Mouse (Mus musculus) cerebellum, postnatal 10 days (tissue): ENCODE data around the gene Chl1.

Experiments used
- DNase-seq, 2 experiments: peaks; one replicate each; pipeline ENCODE4 v3.0.0; 2021; ENCODE audit warnings: mixed read lengths in 2 of 2

Chl1 gene

GRCm38 (mm10) chr6:103543753-103544152, 33.4 kb downstream of the Chl1 start:
- no peak for DNase-seq

DNA sequence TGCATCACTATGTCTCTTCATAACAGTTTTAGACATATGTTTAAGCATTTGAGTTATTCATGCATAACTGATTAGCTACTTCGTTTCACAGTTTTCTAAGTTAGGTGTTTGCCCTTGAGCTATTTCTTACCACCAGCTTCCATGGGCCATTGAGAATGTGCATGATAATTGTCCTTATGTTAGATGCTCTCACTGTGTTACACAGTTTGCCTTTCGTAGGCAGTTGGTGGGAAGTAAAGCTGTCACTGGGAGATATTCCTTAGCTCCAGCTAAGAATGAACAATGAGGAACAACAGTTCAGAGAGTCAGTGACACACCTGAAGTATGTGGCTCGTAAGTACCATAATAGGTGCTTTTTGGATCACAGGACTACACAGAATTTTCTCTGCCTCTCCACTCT, 35.9 kb downstream of the Chl1 start:
- DNase-seq: no peak

DNA sequence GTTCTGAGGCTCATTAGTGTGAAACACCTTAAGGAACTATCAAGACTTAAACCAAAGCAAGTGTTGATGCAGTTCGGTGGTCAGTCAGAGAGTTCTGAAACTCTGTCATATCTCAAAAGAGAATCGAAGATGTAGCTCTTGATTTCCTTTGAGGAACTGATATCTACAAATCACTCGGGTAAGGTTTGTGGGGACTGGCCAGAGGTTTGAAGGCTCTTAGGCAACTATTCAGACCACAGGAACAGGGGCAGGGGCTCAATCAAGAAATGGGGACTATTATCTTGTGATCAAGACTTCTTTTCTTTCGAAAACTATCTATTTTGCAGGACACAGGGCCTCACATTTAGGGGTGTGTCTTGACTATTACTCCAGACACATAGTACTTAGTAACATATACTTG, 39.5 kb downstream of the Chl1 start:
- no peak for DNase-seq

DNA sequence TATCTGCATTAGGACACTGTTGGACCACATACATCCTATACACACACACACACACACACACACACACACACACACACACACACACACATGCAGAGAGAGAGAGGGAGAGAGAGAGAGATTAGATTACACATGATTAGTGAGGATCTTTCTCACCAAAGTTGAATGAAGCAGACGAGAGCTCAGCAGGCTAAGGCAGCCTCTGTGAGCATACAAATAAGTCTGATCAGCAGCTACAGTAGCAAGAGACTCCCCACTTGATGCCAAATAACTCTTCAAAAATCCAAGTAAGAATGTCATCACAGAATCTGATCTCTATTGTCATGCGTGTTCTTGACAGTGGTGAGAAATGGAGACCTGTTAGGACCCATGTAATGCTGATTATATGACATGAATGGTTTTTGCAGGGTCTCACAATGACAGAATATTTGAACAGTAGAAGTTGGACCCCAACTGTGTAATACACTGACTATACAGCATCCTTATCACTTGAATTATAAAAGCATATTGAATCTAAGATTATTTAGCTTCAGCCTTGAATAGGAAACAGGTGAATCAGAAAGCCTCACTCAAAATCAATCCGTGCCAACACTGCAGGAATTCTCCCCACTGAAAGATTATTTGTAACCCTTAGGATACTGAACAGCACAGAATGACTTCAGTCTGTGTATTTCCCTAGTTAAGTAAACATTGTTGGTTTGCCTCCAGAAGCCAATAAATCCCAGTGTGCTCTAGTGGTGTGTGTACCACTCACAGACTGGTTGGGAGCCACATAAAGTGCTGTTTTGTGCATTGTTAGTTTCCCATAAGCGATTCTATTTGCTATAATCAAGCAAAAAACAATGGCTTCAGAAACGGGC, 47.9 kb downstream of the Chl1 start:
- peak; percentile 22 to 28 for DNase-seq

GRCm38 (mm10) chr6:103558894-103559225, 48.5 kb downstream of the Chl1 start:
- peak; percentile 90 to 92 for DNase-seq

GRCm38 (mm10) chr6:103559344-103559743, 49.0 kb downstream of the Chl1 start:
- DNase-seq: peak; percentile 13 to 34

- DNase-seq: no peak
Measured at GRCm38 (mm10) chr6:103564811-103565210, 54.4 kb downstream of the Chl1 start.

DNA sequence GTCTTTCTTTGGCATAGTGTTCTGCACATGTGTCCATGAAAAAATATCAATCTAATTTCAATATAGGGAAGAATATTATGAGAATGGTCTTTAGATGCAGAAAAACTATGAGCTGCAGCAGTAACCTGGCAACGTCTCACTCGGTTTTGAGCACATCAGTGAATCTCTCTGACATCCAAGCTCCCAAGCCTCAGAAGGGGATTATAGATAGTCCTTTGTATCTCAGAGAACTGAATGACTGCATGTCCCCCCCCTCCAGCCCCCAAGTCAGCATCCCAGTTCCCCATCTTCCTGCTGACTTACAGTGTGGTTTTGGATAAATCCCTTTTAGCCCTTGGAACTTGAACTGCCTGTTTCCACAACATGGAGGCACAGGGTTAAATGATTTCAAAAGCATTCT, 56.9 kb downstream of the Chl1 start:
- no peak for DNase-seq

GRCm38 (mm10) chr6:103572659-103573058, 62.3 kb downstream of the Chl1 start:
- DNase-seq: no peak

DNA sequence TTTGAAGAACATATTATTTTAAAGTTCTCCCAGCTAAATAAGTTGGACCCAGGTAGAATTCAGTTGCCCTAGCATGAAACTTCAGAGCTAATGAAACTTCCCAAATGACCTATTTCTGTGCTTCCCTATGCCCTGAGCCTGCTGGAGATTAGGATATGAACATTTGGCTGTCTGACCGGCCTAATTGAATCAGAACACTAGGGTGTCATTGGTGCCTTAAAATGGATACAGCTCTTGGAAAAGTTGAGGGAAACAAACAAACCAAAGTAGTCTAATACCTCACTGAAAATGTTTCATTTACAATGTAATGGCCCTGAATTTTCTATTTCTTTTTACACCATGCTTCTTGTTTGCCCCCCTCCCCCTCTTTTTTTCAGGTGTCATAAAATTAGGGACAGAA, 73.8 kb downstream of the Chl1 start:
- no peak for DNase-seq

DNA sequence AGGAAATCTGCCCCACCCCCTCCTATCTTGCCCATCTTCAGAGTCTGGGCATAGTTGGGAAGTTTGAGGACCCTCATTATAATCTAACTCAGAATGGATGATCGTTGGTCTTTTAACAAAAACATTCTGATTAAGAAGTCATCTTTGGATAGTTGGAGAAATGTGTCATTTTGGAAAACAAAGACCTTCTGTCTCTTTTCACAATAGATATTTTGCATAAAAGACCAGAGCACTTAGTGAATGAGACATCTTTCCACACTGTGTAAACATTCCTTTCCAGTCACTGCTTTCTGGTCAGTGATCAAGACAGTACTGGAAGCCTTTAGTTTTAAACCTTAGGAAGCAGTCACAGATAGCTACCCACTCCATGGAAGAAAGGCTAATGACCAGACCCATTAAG, 75.3 kb downstream of the Chl1 start:
- no peak for DNase-seq

GRCm38 (mm10) chr6:103586081-103586480, 75.7 kb downstream of the Chl1 start:
- DNase-seq: no peak

DNA sequence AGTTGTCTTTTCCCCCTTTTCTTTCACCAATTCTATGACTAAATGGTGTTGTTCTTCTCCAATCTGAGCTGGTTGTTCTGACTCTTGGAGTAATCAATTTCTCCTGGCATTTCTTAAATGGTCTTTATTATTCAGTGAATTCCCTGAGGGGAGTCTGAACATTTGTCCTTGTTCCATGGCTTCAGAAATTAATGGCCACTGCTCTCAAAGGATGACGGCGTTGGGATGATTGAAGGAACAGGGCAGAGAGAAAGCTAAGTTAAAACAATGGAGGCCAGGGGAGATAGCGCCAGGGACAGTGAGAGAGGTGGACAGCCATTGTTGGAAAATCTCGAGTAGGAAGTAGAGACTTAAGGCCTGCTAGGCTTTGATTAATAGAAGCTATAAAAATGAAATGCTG, 91.7 kb downstream of the Chl1 start:
- no peak for DNase-seq

GRCm38 (mm10) chr6:103610656-103611055, 100.3 kb downstream of the Chl1 start:
- no peak for DNase-seq

DNA sequence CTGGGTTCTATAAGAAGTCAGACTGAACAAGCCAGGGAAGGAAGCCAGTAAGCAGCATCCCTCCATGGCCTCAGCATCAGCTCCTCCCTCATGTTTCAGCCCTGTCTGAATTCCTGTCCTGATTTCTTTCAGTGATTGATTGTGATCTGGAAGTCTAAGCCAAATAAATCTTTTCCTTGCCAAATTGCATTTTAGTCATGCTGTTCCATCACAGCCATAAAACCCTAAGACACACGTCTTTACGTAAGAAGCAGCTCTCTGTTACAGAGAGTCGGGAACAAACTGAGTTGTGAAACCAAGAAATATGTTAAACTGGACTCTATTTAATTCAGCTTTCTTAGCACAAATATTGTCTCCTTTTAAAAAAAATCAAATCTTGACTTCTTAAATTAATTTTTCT, 102.2 kb downstream of the Chl1 start:
- no peak for DNase-seq

- no peak for DNase-seq
Measured at GRCm38 (mm10) chr6:103613714-103614113, 103.3 kb downstream of the Chl1 start.

DNA sequence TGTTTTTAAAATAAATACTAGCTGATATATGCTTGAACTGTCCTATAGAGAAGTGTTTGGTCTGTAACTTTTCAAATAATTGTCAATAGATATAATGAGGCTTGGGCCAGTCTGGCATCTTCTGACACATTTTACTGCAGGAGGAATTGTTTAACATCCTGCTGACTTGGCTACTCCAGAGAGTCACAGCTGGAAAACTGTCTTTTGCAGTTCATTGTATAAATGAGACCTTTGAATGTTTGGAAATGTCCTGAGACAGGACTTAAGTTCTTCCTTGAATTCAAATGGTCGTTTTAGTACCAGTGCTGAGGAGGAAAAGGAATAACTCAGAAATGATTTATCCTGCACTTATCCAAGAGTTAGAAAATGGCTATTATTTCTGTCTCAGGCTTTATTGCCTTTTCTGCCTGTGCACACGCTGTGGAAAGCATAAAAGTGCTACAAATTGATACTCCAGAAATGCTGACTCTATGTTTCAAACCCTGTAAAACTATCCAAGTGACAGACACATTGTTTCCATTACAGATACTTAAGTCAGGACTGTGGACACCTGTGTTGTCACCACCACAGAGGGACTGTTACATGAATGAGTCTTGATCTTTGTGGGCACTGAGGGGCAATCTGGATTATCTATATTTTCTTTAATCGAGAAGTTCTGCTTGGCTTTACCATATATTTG, 105.7 kb downstream of the Chl1 start:
- DNase-seq: no peak

DNA sequence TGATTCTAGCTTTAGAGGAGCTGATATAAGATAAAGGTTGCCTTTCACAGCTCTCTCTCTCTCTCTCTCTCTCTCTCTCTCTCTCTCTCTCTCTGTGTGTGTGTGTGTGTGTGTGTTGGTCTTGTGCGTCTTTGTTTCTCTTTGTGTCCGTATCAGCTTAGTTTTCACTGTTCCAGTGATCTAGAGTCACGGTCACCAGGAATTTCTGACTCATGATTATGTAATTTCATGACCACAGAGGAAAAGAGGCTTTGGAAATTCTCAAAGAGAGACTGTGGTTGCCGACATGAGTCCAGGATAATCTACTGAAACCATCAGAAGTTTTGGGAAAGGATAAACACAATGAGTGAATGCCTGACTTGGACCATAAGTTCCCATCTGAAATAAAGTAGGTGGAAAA, 110.5 kb downstream of the Chl1 start:
- DNase-seq: no peak

- DNase-seq: no peak
Measured at GRCm38 (mm10) chr6:103622117-103622713, 111.8 kb downstream of the Chl1 start.

GRCm38 (mm10) chr6:103632856-103633255, 122.5 kb downstream of the Chl1 start:
- DNase-seq: no peak

- no peak for DNase-seq
Measured at GRCm38 (mm10) chr6:103656778-103657177, 146.4 kb downstream of the Chl1 start.

- DNase-seq: peak; percentile 67 to 70
Measured at GRCm38 (mm10) chr6:103659173-103659572, 148.8 kb downstream of the Chl1 start.

DNA sequence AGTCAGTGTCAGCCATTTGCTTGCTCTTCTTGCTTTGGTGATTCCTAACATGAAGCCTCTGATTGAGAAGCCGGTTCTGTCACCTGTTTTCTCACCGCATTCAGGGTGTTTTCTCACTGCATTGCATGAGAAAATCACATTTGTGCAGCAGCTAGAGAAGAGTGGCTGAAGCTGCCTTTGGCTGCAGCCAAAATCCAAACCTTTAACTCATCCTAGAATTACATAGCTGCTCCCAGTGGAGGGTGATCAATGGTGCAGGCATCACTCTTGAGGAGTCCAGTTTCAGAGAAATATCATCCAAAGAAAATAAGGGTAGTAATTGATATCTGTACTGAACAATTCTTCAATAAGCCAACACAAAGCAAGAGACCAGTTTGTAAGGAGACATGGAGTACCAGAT, 154.8 kb downstream of the Chl1 start:
- no peak for DNase-seq

GRCm38 (mm10) chr6:103665677-103666316, 155.4 kb downstream of the Chl1 start:
- DNase-seq: no peak
